Mouse (Mus musculus): ENCODE results near the gene Rad51b.

Rad51b gene

GRCm38 (mm10) chr12:79857704-79858103 lies 560.6 kb downstream of the Rad51b start:
- DNase-seq (ENCODE audit: low read depth, low spot score), result no peak

- no peak for DNase-seq (ENCODE audit: low read depth, low spot score)
Observed at GRCm38 (mm10) chr12:79858336-79858735, 561.3 kb downstream of the Rad51b start.

GRCm38 (mm10) chr12:79859354-79860247 lies 562.5 kb downstream of the Rad51b start:
- DNase-seq (ENCODE audit: low read depth, low spot score), result no peak

GRCm38 (mm10) chr12:79860248-79860555 lies 563.1 kb downstream of the Rad51b start:
- no peak for DNase-seq (ENCODE audit: low read depth, low spot score)
